Mouse (Mus musculus) left cerebral cortex, adult 9 months (tissue): Measurements from ENCODE around the gene Spg21.
A peak's percentile ranks its signal among the peaks of the same experiment; 100 is the strongest.

Experiments
- DNase-seq, 2 experiments: peaks; one replicate each; pipeline ENCODE4 v3.0.0; 2022; ENCODE audit warnings: low spot score in 2 of 2

The Spg21 gene

GRCm38 (mm10) chr9:65479158-65479557 lies 18.4 kb downstream of the Spg21 start:
- DNase-seq: no peak

DNA sequence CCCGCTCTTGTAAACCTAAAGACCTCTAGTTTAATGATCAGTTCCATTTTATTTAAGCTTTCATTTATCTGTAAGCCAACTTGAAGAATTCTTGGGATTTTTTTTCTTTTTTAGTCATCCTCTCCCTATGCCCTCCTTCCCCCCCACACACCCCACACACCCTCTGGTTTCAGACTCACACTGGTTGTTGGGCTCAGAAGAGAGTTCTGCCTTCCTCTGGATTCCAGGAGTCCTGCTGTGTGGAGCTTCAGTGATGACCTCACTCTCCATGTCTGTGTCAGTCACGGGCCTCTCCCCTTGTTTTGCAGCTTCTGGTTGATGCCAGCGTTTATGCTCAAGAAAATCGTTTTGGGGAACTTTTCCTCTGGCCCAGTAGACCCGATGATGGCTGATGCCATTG lies 19.3 kb downstream of the Spg21 start:
- no peak for DNase-seq

- no peak for DNase-seq
Observed at GRCm38 (mm10) chr9:65491476-65491875, 30.7 kb downstream of the Spg21 start.

DNA sequence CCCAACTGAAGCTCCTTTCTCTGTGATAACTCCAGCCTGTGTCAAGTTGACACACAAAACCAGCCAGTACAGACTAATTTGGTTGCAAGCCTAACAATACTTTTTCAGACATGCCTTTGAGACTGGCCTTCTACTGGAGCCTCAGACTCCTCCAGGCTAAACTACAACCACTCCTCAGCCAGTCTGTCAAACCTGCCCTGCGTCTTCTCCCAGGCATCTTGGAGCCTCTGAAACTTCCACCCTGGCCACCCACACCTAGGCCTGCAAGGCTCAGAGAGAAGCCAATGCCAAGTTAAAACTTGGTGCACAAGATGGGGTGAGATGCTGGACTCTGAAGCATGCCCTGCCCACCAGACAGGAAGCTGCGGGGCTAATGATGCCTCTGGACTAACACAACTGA lies 31.6 kb downstream of the Spg21 start:
- no peak for DNase-seq

DNA sequence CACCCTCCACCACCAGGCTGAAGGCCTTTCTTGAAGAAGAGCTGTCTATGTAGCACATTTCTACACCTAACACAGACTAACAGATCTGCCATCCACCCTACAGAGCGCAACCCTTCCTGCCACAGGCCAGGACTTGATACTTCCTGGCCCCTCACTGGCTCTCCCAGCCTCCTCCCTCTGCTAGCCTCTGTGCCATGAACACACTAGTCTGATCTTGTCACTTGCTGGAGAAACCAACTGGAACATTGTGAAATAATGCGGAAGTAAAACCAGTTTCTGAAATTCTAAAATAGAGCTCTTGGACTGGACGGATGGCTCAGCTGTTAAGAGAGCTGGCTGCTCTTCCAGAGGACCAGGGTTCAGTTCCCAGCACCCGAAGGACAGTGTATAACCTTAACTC lies 32.1 kb downstream of the Spg21 start:
- no peak for DNase-seq

GRCm38 (mm10) chr9:65502146-65502545 lies 41.4 kb downstream of the Spg21 start:
- no peak for DNase-seq

DNA sequence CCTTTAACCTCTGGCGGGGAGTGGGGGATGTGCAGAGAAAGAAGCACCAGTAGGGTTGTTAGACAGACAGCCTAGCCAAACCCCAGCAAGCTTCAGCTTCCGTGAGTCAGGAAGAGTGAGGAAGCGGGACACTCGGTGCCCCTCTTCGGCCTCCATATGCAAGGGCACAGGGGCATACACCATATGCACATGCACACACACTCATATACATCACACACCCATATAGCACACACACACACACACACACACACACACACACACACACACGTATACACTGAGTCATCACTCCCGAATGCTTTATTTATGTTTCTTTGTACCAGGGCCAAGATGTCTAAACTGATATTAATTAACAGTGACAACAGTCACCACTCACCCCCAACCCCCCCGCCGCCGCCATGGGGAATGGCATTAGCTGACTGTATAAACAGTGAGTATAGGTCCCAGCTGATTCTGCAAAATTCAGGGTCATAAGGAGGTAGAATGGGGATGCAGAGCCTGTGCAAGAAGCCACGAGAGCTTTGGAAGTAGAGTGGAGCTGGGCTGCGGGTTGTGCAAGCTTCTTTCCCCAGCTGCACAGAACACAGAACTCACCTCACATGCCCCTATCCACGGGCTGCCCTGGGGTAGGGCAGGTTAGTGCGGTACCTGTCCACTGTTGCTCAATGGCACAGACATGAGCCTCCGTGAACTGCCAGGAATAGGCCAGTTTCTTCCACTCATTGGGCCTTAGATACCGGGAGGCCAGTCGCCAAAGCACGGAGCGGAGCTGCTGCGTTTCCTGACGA lies 42.2 kb downstream of the Spg21 start:
- no peak for DNase-seq

DNA sequence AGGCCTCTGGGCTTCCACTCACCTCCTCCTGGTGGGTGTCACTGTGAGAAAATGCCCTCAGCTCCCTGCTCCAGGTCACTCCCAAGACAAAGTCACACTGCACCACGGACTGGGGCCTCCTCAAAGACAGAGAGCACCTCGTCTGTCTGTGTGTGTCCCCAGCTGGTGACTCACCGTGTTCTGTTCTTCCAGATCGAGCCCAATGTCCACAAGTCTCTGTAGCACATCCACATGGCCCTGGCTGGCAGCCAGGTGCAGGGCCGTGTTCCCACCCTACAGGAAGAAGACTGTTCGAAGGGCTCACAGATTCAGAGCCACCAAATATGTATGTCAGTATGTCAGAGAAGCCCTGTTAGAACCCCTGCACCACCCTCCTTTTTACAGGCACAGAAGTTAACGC lies 47.7 kb downstream of the Spg21 start:
- no peak for DNase-seq

GRCm38 (mm10) chr9:65512520-65512919 lies 51.8 kb downstream of the Spg21 start:
- no peak for DNase-seq

DNA sequence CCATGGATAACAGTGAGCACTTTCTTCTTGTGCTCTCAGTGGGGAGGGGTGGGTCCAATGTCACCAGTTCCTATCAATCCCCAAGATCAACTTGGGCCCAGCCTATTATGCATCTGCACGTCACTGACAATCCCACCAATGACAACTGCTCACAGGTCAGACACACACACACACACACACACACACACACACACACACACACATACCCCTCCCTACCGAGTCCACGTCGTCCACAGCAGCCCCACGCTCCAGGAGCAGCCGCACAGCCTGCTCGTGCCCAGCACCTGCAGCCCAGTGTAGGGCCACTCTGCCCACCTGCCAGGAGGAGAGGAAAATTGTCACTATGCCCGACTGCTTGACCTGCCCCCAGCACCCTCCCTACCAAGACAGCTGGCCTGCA lies 53.7 kb downstream of the Spg21 start:
- no peak for DNase-seq

DNA sequence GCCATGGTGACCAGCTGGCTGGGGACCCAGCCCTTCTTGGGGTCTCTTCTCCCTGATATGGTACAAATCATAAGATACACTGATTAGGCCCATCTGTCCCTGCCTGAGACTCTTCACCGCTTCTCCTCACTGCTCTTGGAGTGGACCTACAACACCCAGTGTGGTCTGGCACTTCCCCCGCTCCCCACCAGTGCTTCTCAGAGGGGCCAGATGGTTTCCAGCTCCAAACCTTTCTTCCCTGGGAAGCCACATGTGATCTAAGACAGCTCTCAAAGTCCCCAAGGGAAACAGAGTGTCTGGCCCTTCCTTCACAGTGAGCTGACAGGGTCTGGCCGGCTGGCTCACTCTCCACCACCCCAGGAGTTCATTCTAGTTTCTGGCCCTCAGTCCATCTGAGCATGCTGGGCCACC lies 54.1 kb downstream of the Spg21 start:
- DNase-seq: no peak

DNA sequence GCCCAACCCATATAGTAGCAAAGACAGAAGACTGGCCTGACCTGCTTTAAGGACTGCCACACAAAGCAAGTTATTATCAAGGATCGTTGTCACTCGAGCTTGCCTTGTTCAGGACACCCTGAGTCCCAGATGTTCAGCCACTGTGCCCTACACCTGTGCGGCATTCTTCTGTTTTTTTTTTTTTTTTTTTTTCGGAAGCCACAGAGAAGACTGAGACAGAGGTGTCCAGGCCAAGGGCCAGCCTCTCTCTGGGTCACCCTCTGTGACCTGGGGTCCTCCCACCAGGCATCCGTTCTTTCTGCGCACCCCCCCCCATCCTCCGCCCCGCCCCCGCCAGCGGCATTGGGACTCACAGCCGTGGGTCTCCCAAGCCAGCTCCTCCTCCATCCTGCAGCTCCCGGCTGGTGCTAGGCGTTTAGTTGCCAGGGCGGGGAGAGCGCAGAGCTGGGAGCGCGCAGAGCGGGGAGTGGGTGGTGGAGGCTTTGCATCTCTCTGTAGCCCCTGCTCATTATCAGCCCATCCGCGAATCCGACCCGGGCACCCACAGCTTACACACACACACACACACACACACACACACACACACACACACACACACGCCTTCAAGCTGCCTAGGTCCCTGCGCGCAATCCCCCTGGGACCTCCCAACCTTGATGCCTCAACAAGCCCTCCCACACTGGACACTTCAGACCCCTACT lies 59.2 kb downstream of the Spg21 start, which contains the start of gene Ankdd1a:
TSS of gene Ankdd1a (minus strand) at position 387 of the 698 bp plus-strand sequence.
- peak in 1 of 2 experiments; percentile 63 for DNase-seq

DNA sequence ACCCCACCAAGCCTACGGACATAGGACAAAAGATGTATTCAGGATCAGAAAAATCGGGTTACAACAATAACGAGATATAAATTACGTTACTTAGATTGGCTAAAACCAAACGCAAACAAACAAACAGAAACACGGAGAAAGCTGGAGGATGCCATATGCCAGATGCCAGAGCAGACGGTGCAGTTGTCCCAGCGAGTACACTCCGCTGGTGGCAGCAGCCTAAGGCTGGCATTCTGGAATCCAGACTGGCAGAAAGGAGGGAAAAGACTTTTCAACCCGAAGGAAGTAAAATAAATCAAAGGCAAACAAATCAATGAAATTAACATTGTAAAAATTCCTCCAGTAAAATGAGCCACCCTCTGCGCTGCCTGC lies 59.7 kb downstream of the Spg21 start:
- peak in 1 of 2 experiments; percentile 20 for DNase-seq

DNA sequence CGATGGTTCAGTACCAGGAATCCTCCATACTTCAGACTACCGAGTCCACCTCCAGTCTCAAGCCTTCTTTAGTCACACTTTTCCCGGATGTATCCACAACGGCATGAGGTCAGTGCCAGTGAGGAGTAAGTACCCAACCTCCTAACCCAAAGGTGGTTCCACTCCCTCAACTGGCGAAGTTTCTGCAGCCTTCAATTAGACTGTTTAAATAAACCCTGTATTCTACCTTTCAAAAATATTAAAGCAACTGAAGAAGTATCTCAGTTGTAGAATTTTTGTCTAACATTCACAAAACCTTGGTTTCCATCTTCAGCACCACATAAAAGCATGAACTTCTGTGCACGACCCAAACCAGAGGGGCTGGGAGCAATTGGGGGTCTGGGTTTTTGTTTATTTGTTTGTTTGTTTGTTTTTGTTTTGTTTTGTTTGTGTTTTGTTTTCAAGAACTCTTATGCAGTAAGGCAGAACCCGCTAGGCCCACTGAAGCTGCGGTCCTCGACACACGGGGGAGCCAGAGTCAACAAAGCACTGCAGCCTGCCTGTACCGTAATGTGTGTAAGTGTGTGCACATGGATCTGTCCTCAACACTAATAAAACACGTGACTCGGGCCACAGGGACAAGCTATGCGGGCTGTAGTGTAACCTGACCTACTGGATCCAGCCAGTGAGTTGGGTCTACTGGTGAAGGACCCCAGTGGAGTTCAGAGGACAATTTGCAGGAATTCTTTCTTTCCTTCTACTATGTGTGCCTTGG lies 63.0 kb downstream of the Spg21 start:
- peak; percentile 45 to 86 for DNase-seq

DNA sequence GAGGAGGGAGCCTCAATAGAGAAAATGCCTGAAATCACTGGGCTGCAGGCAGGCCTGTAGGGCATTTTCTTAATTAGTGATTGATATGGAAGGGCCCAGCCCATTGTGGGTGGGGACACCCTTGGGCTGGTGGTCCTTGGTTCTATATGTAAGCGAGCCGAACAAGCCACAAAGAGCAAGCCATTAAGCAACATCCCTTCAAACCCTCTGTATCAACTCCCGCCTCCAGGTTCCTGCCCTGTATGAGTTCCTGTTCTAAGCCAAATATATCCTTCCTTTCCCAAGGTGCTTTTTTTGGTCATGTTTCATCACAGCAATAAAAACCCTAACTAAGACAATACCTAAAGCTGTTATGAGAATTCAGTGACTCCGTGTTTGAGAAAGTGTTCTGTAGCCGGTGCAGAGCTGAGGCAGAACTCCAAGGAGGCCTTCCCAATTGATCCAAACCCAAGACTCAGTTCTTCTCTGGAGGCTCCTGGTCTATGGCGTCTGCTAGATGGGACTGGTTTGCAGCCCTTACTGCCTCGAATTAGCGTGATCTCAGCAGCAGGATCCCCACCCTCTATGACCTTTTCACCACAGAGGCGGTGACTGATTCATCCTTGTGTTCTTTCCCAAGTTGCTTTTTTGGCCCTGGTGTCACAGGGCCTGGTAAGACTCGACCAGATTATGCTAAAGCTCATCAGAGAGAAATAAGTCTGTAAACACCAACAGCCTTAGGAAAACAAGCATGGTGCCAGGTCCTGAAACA lies 64.9 kb downstream of the Spg21 start:
- no peak for DNase-seq

- DNase-seq: no peak
Observed at GRCm38 (mm10) chr9:65528417-65529038, 67.8 kb downstream of the Spg21 start.

DNA sequence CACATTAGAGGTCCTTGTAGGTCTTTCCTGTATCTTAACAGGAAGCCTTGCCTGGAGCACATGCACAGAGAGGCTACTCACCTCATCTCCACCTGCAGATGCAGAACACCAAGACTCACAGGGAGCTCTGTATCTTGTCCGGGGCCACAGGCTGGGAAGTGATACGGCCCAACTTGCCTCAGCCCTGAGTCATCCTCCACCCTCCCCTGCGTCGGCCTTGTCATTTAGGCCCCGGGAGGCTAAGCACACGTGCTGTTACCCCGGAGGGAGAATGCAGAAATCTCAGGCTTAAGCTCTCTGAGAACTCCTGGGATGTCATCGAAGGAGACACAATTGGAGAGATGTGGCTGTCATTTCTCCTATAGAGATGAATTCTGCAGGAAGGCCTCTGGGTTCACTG lies 68.9 kb downstream of the Spg21 start:
- DNase-seq: no peak

GRCm38 (mm10) chr9:65531283-65531682 lies 70.5 kb downstream of the Spg21 start:
- no peak for DNase-seq

DNA sequence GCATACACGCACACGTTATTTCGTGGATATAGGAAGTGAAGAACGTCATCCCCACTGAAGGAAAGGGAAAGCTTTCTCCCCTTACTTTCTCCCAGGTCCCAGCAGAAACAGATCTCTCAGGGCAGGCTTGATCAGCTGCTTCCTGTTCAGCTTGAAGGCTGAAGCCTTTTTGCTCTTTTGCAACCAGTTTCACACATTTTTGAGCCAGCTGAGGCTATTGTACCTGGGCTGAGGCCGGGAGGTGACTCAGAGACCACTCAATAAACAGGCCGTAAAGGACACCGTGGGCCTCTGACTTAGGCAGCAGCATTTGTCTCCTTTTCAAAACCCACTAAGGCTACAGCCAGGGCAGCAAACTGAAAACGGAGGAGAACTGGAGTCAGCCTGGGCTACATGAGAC lies 72.2 kb downstream of the Spg21 start:
- DNase-seq: no peak

DNA sequence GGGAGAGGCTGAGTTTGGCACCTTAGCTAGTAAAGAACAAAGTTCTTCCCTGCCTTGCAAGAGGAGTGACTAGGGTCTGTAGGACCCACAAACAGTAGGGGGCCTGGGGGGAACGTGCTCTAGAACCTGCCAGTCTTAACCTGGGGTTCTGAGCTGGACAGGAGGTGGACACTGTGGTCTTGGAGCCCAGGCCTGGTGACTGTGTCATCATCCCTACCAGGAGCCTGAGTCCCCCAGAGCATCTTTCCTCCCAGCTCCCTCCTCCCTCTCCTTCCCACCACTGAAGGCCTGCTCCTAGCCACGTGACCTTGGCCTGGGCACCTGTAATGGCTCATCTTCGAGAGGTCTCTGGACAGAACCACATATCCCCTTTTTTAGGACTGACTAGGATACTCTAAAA lies 73.4 kb downstream of the Spg21 start:
- DNase-seq: no peak

DNA sequence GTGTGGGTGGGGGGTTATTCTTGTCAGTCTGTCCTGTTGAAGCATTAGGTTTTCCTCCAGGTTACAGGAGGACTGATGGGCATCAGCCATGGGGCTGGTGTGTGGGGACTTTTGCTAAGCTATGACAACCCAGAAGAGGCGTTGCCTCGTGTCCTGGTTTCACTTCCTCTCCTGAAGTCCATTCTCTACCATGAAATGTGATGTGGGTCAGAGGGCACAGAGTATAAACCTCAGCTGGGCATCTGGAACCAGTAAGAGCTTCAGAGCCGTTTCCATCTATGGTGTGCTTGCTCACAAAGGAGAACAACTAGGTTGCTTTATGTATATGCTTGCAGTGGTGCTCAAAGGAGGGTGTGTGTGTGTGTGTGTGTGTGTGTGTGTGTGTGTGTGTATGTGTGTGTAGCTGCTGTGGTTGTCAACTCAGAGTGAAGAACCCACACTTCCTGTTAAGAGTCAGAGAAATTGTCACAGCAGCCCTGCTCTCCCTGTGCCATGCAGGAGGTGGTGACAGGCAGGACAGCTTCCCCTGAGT lies 74.5 kb downstream of the Spg21 start:
- no peak for DNase-seq
